Mouse (Mus musculus) thymus, adult 2 months (tissue): ENCODE measurements at regions not wholly inside any gene's neighbourhood (a gene's known extent, or its start where the extent isn't known, plus 50 kb on each side); places are given as distances from the start of the nearest gene placed in this dataset.

Experiments used
- DNase-seq: peaks from one replicate; pipeline ENCODE4 v3.0.0; 2021
- H3K27ac ChIP-seq: fragments of 200-500 bp; 2 replicates; pipeline ENCODE4 v1.5.1; 2012; ENCODE audit warnings: low read length, control low read depth; ENCODE audit not compliant: control insufficient read depth, insufficient read depth
- H3K27me3 ChIP-seq: fragments of 200-500 bp; 2 replicates; pipeline ENCODE4 v1.6.1; 2012; ENCODE audit warnings: mild to moderate bottlenecking, low read length, moderate library complexity, mixed read lengths; ENCODE audit not compliant: control insufficient read depth, insufficient read depth
- H3K36me3 ChIP-seq: fragments of 200-500 bp; 2 replicates; pipeline ENCODE4 v1.6.1; 2012; ENCODE audit warnings: mild to moderate bottlenecking, low read length, moderate library complexity; ENCODE audit not compliant: control insufficient read depth, insufficient read depth
- H3K4me1 ChIP-seq: fragments of 200-500 bp; replicated peaks from 2 replicates; pipeline ENCODE4 v1.6.1; 2012; ENCODE audit warnings: low read length; ENCODE audit not compliant: control insufficient read depth, insufficient read depth
- H3K4me3 ChIP-seq: fragments of 200-500 bp; 2 replicates; pipeline ENCODE4 v1.5.1; 2012; ENCODE audit warnings: mild to moderate bottlenecking, low read length, control low read depth, moderate library complexity; ENCODE audit not compliant: control insufficient read depth, insufficient read depth
- CTCF ChIP-seq: fragments of 200-500 bp; IDR thresholded peaks from 2 replicates; pipeline ENCODE4 v1.5.1; 2012; ENCODE audit warnings: mild to moderate bottlenecking, control low read depth, low read length, moderate library complexity, borderline replicate concordance; ENCODE audit not compliant: control insufficient read depth, poor library complexity, insufficient read depth; ENCODE audit errors: extremely low read depth
- POLR2A ChIP-seq: fragments of 200-500 bp; IDR thresholded peaks from 2 replicates; pipeline ENCODE4 v1.6.1; 2012; ENCODE audit warnings: mild to moderate bottlenecking, low read length, control low read depth, moderate library complexity; ENCODE audit not compliant: control insufficient read depth, poor library complexity, insufficient read depth; ENCODE audit errors: extremely low read depth
- WGBS: fragments of 180-500 bp; shearing (Covaris S2); methylation state at CpG from one replicate; pipeline ENCODE4 v1.1.7; 2018; 5-methylcytosine and 5-hydroxymethylcytosine counted together

DNA sequence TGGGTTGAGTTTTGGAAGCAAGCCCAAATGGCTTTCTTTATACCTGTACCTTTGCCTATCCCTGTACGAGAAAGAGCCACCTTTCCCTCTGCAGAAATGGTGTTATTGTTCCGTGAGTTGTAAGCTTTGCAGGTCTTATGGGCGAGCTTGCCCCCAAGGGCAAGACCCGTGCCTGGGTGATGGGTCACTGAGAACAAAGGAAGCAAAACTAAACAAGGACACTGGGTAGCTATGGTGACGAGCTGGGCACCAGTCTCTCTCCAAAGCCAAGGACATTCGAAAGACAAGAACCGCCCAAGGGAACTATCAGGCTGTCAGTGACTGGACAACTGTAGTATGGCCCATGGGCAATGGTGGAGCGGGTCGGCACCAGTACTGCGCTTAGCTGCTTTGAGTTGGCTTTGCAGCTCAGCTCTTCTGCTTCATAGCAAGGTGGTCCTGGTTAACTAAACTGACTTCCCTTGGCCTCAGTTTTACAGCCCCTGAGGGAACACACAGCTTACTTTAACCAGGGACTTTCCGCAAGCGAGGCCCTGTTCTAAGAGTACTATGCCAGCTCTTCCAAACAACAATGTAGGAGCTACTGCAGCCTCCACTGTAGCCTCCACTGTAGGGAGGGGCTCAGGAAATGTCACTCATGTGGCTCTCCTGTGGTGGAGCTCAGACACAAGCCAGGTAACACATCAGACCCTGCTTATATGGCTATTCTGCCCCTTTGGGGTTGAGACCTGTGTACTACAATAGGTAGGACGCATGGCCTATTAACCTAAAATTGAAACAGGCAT, 124.1 kb downstream of the Sp3 start:
- Histone ChIP-seq H3K27me3 (no peaks in the 10 kb centered on the region), H3K36me3 (no peaks in the 10 kb centered on the region), H3K27ac (peak overlapping the region; percentile 26; the same call in 1 of the 2 replicates), H3K4me1 (peaks cover 22% of the 10 kb centered on the region), H3K4me3 (no peak overlapping the region)
- TF ChIP-seq CTCF: no peak
- no peak for TF ChIP-seq POLR2A
- WGBS: 91% methylated on average over 13 of the region's 13 CpGs
- peak; percentile 18 for DNase-seq

DNA sequence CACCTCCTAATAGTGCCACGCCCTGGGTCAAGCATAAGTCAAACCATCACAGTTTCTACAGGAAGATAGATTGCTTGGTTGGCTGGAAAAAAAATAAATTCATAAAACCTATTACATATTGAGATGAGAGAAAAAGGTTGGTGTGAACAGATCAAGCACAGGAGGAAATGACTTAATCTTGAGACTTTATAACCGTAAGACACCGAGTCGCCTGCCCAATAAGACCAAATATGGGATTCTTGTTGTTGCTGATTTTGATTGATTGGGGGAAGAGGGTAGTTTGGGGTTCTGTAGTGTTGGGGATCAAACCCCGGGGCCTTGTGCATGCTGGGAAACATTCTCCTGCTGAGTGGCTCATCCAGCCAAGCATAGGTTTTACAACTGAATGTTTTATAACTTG, 122.9 kb downstream of the Sp3 start:
- TF ChIP-seq CTCF: no peak
- TF ChIP-seq POLR2A: no peak
- Histone ChIP-seq H3K27ac (no peak overlapping the region), H3K27me3 (no peaks in the 10 kb centered on the region), H3K36me3 (no peaks in the 10 kb centered on the region), H3K4me3 (no peak overlapping the region), H3K4me1 (peaks cover 22% of the 10 kb centered on the region)
- no peak for DNase-seq
- 87% methylated on average over 5 of the region's 5 CpGs for WGBS

DNA sequence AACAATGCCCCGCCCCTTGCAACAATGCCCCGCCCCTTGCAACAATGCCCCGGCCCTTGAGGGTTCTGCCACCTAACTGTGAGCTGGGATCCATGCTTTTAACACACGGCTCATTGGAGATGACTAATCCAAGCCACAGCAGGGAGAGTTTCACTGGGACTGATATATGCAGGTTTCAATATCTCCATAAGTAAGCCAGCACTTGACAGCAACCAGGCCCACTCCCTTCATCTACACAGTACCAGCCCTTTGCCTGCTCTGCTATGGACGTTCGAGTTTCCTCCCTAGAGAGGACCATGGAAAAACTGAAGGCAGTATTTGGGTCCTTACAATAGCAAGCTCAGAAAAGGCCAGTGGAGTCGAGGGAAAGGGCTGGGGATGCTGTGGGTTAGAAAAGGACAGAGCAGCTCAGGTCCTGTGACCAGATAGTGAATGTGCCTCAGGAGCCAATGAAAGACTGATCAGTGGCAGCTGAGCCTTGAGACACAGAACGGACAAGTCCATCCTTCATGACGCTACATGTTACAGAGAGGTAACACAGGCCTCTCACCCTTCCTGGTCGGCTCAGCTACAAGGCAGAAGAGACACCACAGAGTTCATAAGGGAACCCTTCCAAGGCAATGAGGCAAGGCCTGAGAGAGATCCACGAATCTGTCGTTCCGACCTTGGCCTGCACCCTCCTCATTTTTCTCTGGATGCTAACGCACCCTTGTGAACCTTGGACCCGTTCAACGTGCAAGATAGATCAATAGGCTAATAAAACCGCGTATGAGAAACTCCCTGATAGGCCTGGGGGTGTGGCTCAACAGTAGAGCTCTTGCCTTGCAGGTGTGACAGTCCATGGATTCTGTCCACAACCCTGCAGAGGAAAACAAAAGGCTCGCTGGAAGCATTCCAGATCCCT, 114.5 kb downstream of the Sp3 start:
- WGBS: 89% methylated on average over 19 of the region's 19 CpGs
- H3K27ac ChIP-seq: no peak overlapping the region
- H3K36me3 ChIP-seq: no peaks in the 10 kb centered on the region
- no peak for TF ChIP-seq POLR2A
- TF ChIP-seq CTCF: no peak
- no peaks in the 10 kb centered on the region for H3K27me3 ChIP-seq
- no peak for DNase-seq
- H3K4me1 ChIP-seq: 0 out of 2 replicates have a peak, but pooled peaks cover 3% of the 10 kb centered on the region
- H3K4me3 ChIP-seq: no peak overlapping the region

DNA sequence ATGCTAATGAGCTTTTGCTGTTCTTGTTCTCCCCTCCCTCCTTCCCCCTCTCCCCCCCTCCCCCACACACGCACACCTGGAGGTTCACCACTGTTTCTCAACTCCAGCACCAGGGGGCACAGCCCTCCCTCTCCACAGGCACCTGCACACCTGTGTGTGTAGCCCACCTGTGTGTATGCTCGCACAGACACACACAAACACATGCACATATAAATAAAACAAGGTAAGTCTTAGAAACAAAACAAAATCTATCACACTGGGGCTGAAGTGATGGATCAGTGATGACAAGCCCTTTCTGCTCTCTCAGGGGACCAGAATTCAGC, 113.9 kb downstream of the Sp3 start:
- DNase-seq: peak; percentile 11
- Histone ChIP-seq H3K4me1 (0 out of 2 replicates have a peak, but pooled peaks cover 3% of the 10 kb centered on the region), H3K36me3 (no peaks in the 10 kb centered on the region), H3K27ac (no peak overlapping the region), H3K4me3 (no peak overlapping the region), H3K27me3 (no peaks in the 10 kb centered on the region)
- 66% methylated on average over 2 of the region's 2 CpGs for WGBS
- no peak for TF ChIP-seq POLR2A
- TF ChIP-seq CTCF: no peak

DNA sequence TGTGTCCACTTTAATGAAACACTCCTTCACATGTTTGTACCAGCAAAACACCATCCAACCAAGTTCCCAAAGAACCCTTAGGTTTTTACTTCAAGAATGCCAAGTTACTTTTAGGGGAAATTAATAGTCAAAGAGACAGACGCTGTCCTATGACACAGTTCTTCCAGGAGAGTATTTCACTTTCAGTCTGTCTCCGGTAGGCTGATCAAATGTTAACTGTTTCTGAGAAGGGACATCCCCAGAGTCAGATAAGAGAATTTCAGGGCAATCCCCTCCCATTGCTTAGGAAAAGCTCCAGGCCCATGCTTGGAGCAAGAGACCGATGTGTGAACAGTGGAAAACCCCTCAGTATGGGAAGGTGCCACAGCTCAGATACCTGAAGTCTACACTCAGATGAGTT, 112.1 kb downstream of the Sp3 start:
- H3K27ac ChIP-seq: no peak overlapping the region
- no peaks in the 10 kb centered on the region for H3K36me3 ChIP-seq
- H3K4me3 ChIP-seq: no peak overlapping the region
- TF ChIP-seq POLR2A: no peak
- no peak for TF ChIP-seq CTCF
- H3K4me1 ChIP-seq: peaks cover 4% of the 10 kb centered on the region
- no peak for DNase-seq
- no peaks in the 10 kb centered on the region for H3K27me3 ChIP-seq
- WGBS: 93% methylated on average over 3 of the region's 3 CpGs

DNA sequence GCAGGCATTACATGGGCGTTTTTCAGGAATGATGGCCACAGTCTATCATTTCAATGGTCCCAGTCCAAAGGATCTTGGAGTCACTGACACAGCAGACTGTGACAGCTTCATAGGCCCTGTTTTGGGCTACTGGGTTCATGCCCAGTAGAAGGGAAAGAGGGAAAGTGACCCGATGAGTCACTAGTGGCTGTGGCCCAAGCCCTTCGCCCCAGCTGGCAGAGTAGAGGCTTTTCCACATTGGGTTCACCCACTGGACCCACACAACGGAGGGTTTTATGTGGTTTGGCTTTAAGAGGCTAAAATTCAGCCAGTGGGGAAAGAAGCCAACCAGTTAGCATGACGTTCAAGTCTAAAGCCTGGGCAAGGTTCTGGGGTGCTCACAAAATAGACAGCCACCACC, 108.4 kb downstream of the Sp3 start:
- TF ChIP-seq CTCF (no peak), POLR2A (no peak)
- no peak overlapping the region for H3K27ac ChIP-seq

DNA sequence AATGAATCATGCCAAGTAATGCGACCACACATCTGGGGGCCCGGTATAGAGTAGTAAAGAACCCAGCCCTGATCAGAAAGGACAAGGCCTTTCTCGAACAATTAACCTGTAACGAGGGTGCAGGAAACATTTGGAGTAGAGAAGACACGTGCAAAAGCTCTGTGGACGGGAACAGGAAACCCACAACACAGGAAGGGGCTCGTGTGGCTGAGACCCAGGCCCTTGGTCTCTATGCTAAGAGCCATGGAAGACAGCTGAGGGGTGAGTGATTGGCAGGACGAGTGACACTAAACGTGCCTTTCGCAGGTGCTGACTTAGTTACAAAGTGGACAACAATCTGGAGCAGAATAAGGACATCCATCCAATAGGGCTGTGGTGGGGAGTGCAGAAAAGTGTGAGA, 106.3 kb downstream of the Sp3 start:
- Histone ChIP-seq H3K27me3 (no peaks in the 10 kb centered on the region), H3K4me1 (peaks cover 25% of the 10 kb centered on the region), H3K36me3 (no peaks in the 10 kb centered on the region), H3K27ac (peak overlapping the region; percentile 3; the same call in 1 of the 2 replicates), H3K4me3 (no peak overlapping the region)
- 10% methylated on average over 10 of the region's 10 CpGs for WGBS
- peak; percentile 46 for DNase-seq
- TF ChIP-seq CTCF (no peak), POLR2A (no peak)

More for the DNA sequence above, 108.4 kb downstream of the Sp3 start:
- no peaks in the 10 kb centered on the region for H3K27me3 ChIP-seq
- H3K4me3 ChIP-seq: no peak overlapping the region
- 92% methylated on average over 5 of the region's 5 CpGs for WGBS
- no peaks in the 10 kb centered on the region for H3K36me3 ChIP-seq
- peaks cover 25% of the 10 kb centered on the region for H3K4me1 ChIP-seq
- DNase-seq: no peak
